Mouse (Mus musculus) olfactory bulb, adult 2 months (tissue): ENCODE results near the gene Mob3b.

Experiments used
- CTCF ChIP-seq: fragments of 200-500 bp; IDR thresholded peaks from 2 replicates; pipeline ENCODE4 v1.5.1; 2012; ENCODE audit warnings: low read depth, mild to moderate bottlenecking, low read length, moderate library complexity; ENCODE audit not compliant: insufficient read depth
- POLR2A ChIP-seq: fragments of 200-500 bp; IDR thresholded peaks from 2 replicates; pipeline ENCODE4 v1.6.1; 2012; ENCODE audit warnings: mild to moderate bottlenecking, low read depth, low read length, moderate library complexity; ENCODE audit not compliant: insufficient read depth

- no peak for TF ChIP-seq CTCF
- no peak for TF ChIP-seq POLR2A
Observed at GRCm38 (mm10) chr4:35040306-35040705, 117.0 kb downstream of the Mob3b start.
